ENCODE assay signal across 19 mouse cellular contexts in genomic region chr7:48044046-48044445, GRCm38 (mm10). TPM values are rescaled to one million over a fixed set of nuclear protein-coding genes. Genes with fewer than 3 reads are reported as not detected.
"Had no signal": no experiment of that assay in that cellular context is flagged by ENCODE, and none has a peak within 500 bp of the region (broad histone marks: within the 10 kb centered on the region; RNA-seq: fewer than 3 reads in every experiment).

No protein-coding gene starts in this region.

- ATAC-seq: midbrain, embryonic 16.5 days had no signal

- H3K9ac ChIP-seq: limb, embryonic 13.5 days; lung, embryonic 14.5 days; midbrain, embryonic 12.5 days had no signal

- H3K9me3 ChIP-seq: limb, embryonic 13.5 days; megakaryocyte, embryonic 14.5 days; midbrain, embryonic 12.5 days had no signal

- H3K27ac ChIP-seq: layer of hippocampus, adult 2 months; limb, embryonic 13.5 days; midbrain, embryonic 12.5 days had no signal

- H3K36me3 ChIP-seq: limb, embryonic 13.5 days; midbrain, embryonic 12.5 days had no signal

- H3K4me1 ChIP-seq: limb, embryonic 13.5 days; megakaryocyte, embryonic 14.5 days; midbrain, embryonic 12.5 days had no signal

- H3K4me3 ChIP-seq: layer of hippocampus, adult 2 months; limb, embryonic 13.5 days; megakaryocyte, embryonic 14.5 days; midbrain, embryonic 12.5 days had no signal

- DNase-seq: kidney, postnatal 10 days; kidney, postnatal 4 days; lung, embryonic 14.5 days; lung, postnatal 10 days; lung, postnatal 4 days; right cerebral cortex, adult 18-20 months; thymus, adult 18-20 months; thymus, postnatal 14 days had no signal

- H3K27me3 ChIP-seq: limb, embryonic 13.5 days; megakaryocyte, embryonic 14.5 days; midbrain, embryonic 12.5 days had no signal

- H3K4me2 ChIP-seq: limb, embryonic 13.5 days; lung, embryonic 14.5 days; midbrain, embryonic 12.5 days had no signal

RNA-seq across cellular contexts. Expression of gene Mrgprx1, which starts 16.6 kb away (rescaled TPM):
- total RNA-seq: layer of hippocampus, adult 2 months; layer of hippocampus, postnatal 10 days; left cerebral cortex, postnatal 36 days; liver, adult 2 months had no signal
- polyA plus RNA-seq: limb, embryonic 13.5 days; liver, adult 2 months; liver, embryonic 16.5 days; lung, embryonic 14.5 days; midbrain, embryonic 12.5 days; midbrain, embryonic 16.5 days; neural tube, embryonic 14.5 days; stomach, embryonic 14.5 days had no signal
